Mouse (Mus musculus): ENCODE results near the gene Atg4c.

GRCm38 (mm10) chr4:99160414-99160813, 33.3 kb upstream of the Atg4c start:
- TF ChIP-seq CTCF (IDR thresholded peaks at IDR 0.05; ENCODE audit: low read depth) (no peak), EP300 (IDR thresholded peaks at IDR 0.05; ENCODE audit: low read depth) (no peak)
